Mouse (Mus musculus) midbrain, embryonic 13.5 days (tissue): Measurements from ENCODE around the gene Mecr. TPM values are rescaled to one million over a fixed set of nuclear protein-coding genes. Genes with fewer than 3 reads are reported as not detected.

ENCODE experiments used
- ATAC-seq: fragments of 200-750 bp; cut with Nextera tagmentation; 2 replicates; pipeline ENCODE4 v1.8.0; 2017; ENCODE audit warnings: mild to moderate bottlenecking, moderate TSS enrichment, moderate library complexity
- H3K27ac ChIP-seq: fragments of 300-500 bp; sonication (generic); 2 replicates; pipeline ENCODE4 v1.5.1; 2015; ENCODE audit warnings: inconsistent platforms, mild to moderate bottlenecking, moderate library complexity
- H3K27me3 ChIP-seq: fragments of 300-500 bp; sonication (generic); 2 replicates; pipeline ENCODE4 v1.6.1; 2015; ENCODE audit warnings: mild to moderate bottlenecking, inconsistent platforms
- H3K36me3 ChIP-seq: fragments of 300-500 bp; sonication (generic); 2 replicates; pipeline ENCODE4 v1.6.1; 2015; ENCODE audit warnings: mild to moderate bottlenecking, inconsistent platforms
- H3K4me1 ChIP-seq: fragments of 300-500 bp; sonication (generic); replicated peaks from 2 replicates; pipeline ENCODE4 v1.6.1; 2015; ENCODE audit warnings: inconsistent platforms
- H3K4me2 ChIP-seq: fragments of 300-500 bp; sonication (generic); replicated peaks from 2 replicates; pipeline ENCODE4 v1.6.1; 2015; ENCODE audit warnings: moderate library complexity, mild to moderate bottlenecking, inconsistent platforms
- H3K4me3 ChIP-seq: fragments of 300-500 bp; sonication (generic); replicated peaks from 2 replicates; pipeline ENCODE4 v1.5.1; 2015; ENCODE audit warnings: mild to moderate bottlenecking, inconsistent platforms
- H3K9ac ChIP-seq: fragments of 300-500 bp; sonication (generic); replicated peaks from 2 replicates; pipeline ENCODE4 v1.6.1; 2015; ENCODE audit warnings: mild to moderate bottlenecking, inconsistent platforms
- H3K9me3 ChIP-seq: fragments of 300-500 bp; sonication (generic); 2 replicates; pipeline ENCODE4 v1.6.1; 2016; ENCODE audit warnings: mild to moderate bottlenecking, inconsistent platforms
- WGBS: fragments of 180-500 bp; shearing (Covaris S2); methylation state at CpG from one replicate; pipeline ENCODE4 v1.1.7; 2015; 5-methylcytosine and 5-hydroxymethylcytosine counted together
- polyA plus RNA-seq: library from polyadenylated mRNA; unstranded; fragments of >200 nt; fragmentation: Nextera tagmentation; extraction: Ambion mirVana; gene quantifications from 2 replicates; pipeline ENCODE4 v1.2.1, GENCODE M21; 2015

The Mecr gene
- polyA plus RNA-seq, 1 experiment from 2014 or later, result 38.3 TPM

DNA sequence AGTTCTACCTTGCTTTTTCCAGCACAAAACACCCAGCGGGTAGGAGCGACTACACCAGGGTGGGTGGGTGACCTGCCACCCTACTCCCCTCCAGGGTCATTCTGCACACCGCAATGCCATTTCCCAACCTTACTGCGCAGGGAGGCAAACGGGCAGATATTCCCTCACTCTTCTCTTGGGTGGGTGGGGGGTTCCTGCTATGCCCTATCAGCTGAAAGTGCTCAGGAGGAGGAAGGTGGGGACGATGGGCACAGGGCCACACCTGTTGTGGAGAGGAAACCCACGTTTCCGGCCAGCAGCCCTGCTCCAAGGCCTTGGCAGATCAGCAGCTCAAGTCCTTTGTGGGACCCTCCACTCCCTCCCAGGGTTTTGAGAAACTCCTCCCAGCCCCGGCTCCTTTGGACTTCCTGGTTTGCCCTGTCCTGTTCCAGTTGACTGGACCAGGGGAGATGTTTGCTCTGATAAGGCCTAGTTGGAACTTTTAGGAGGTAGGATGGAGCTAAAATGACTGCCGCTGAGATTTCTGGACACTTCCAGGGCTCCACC is 73.8 kb downstream of the Mecr start:
- Histone ChIP-seq H3K9me3 (no peaks in the 10 kb centered on the region), H3K9ac (no peak overlapping the region), H3K27ac (no peak overlapping the region), H3K4me1 (peaks cover 61% of the 10 kb centered on the region), H3K27me3 (peaks cover 99% of the 10 kb centered on the region), H3K4me3 (no peak overlapping the region), H3K36me3 (no peaks in the 10 kb centered on the region), H3K4me2 (no peak overlapping the region)
- no peak for ATAC-seq
- 85% methylated on average over 10 of the region's 10 CpGs for WGBS

Other genes starting within 250 kb of the Mecr start
- gene Ptpru, start 5.2 kb upstream of the Mecr start, polyA plus RNA-seq, result 17.2 and 18.9 TPM in 2 replicates
- gene Srsf4, start 30.1 kb downstream of the Mecr start, polyA plus RNA-seq, result 134 and 140 TPM in 2 replicates
- not detected in 2 replicates for gene Tmem200b, start 78.3 kb downstream of the Mecr start, polyA plus RNA-seq
- gene Gm10300, start 231.2 kb downstream of the Mecr start, polyA plus RNA-seq, result not detected in 2 replicates
- gene Epb41, start 231.9 kb downstream of the Mecr start, polyA plus RNA-seq, result 120 and 122 TPM in 2 replicates